In genomic region chr10:21072321-21072720, GRCm38 (mm10) we compare ENCODE assay signal across 26 mouse cellular contexts.
"Had no signal": no experiment of that assay in that cellular context is flagged by ENCODE, and none has a peak within 500 bp of the region (broad histone marks: within the 10 kb centered on the region; RNA-seq: fewer than 3 reads in every experiment).

No protein-coding gene starts in this region.

- H3K27me3 ChIP-seq: embryonic facial prominence, embryonic 12.5 days; embryonic facial prominence, embryonic 13.5 days; embryonic facial prominence, embryonic 15.5 days; forebrain, embryonic 15.5 days had no signal

- H3K4me2 ChIP-seq: embryonic facial prominence, embryonic 12.5 days; embryonic facial prominence, embryonic 13.5 days; embryonic facial prominence, embryonic 15.5 days; forebrain, embryonic 12.5 days; forebrain, embryonic 13.5 days; forebrain, embryonic 15.5 days had no signal

- H3K9ac ChIP-seq: embryonic facial prominence, embryonic 12.5 days; embryonic facial prominence, embryonic 13.5 days; embryonic facial prominence, embryonic 15.5 days; forebrain, embryonic 12.5 days; forebrain, embryonic 13.5 days; forebrain, embryonic 15.5 days; forebrain, postnatal 0 days had no signal

- H3K4me1 ChIP-seq: embryonic facial prominence, embryonic 10.5 days; embryonic facial prominence, embryonic 12.5 days; embryonic facial prominence, embryonic 13.5 days; embryonic facial prominence, embryonic 15.5 days; forebrain, embryonic 12.5 days; forebrain, embryonic 15.5 days had no signal

- H3K9me3 ChIP-seq: embryonic facial prominence, embryonic 10.5 days; embryonic facial prominence, embryonic 12.5 days; embryonic facial prominence, embryonic 13.5 days; embryonic facial prominence, embryonic 15.5 days; forebrain, embryonic 13.5 days; forebrain, embryonic 15.5 days had no signal

- ATAC-seq: forebrain, embryonic 13.5 days; forebrain, embryonic 14.5 days; forebrain, embryonic 15.5 days; forebrain, embryonic 16.5 days; forebrain, postnatal 0 days had no signal

- H3K4me3 ChIP-seq: embryonic facial prominence, embryonic 10.5 days; embryonic facial prominence, embryonic 12.5 days; embryonic facial prominence, embryonic 13.5 days; embryonic facial prominence, embryonic 15.5 days; erythroblast, embryonic 14.5 days; forebrain, embryonic 10.5 days; forebrain, embryonic 12.5 days; forebrain, embryonic 13.5 days; forebrain, embryonic 15.5 days; gastrocnemius, adult 2 months; heart, adult 2 months had no signal

- H3K36me3 ChIP-seq: embryonic facial prominence, embryonic 10.5 days; embryonic facial prominence, embryonic 12.5 days; embryonic facial prominence, embryonic 13.5 days; embryonic facial prominence, embryonic 15.5 days had no signal

- DNase-seq: cerebellum, adult 2 months; cerebellum, adult 8-10 months; cerebellum, adult 9-10 months; cerebellum, adult 9-11 months; cerebellum, postnatal 25 days; cerebellum, postnatal 36 days; embryo, embryonic 11 days; forebrain, postnatal 0 days; gastrocnemius, adult 2 months; gastrocnemius, postnatal 10 days; gastrocnemius, postnatal 14 days; gastrocnemius, postnatal 25 days; gastrocnemius, postnatal 36 days; heart, adult 18-20 months; heart, adult 2 months had no signal

- H3K27ac ChIP-seq: embryonic facial prominence, embryonic 10.5 days; embryonic facial prominence, embryonic 12.5 days; embryonic facial prominence, embryonic 13.5 days; embryonic facial prominence, embryonic 15.5 days; forebrain, embryonic 10.5 days; forebrain, embryonic 12.5 days; forebrain, embryonic 13.5 days; forebrain, embryonic 15.5 days; gastrocnemius, adult 2 months; heart, adult 2 months had no signal
